Mouse (Mus musculus): ENCODE data around the gene Carns1.

- TF ChIP-seq POLR2A (IDR thresholded peaks at IDR 0.05; ENCODE audit: insufficient read depth, low read depth, low read length) = no peak
- no peak for TF ChIP-seq CTCF (IDR thresholded peaks at IDR 0.05; ENCODE audit: insufficient read depth, low read depth, low read length)
Measured at GRCm38 (mm10) chr19:4164100-4164499, 11.2 kb downstream of the Carns1 start.
